Mouse (Mus musculus) forebrain, embryonic 10.5 days (tissue): ENCODE measurements around the gene Dcp1a. TPM values are rescaled to one million over a fixed set of nuclear protein-coding genes. Genes with fewer than 3 reads are reported as not detected.
A peak's percentile ranks its signal among the peaks of the same experiment; 100 is the strongest.
"Not testable (repeated sequence)": the region's sequence is repeated elsewhere in the genome, so short reads cannot be mapped to it uniquely, and the experiment has no call there.

ENCODE experiments used
- DNase-seq: peaks from one replicate; pipeline ENCODE4 v3.0.0-alpha.2; 2017; ENCODE audit warnings: low spot score; ENCODE audit errors: extremely low spot score
- H3K27ac ChIP-seq: fragments of 300-500 bp; sonication (generic); 2 replicates; pipeline ENCODE4 v1.5.1; 2016; ENCODE audit warnings: mild to moderate bottlenecking
- H3K27me3 ChIP-seq: fragments of 300-500 bp; sonication (generic); 2 replicates; pipeline ENCODE4 v1.6.1; 2016; ENCODE audit warnings: mild to moderate bottlenecking; ENCODE audit not compliant: poor library complexity, severe bottlenecking
- H3K36me3 ChIP-seq: fragments of 300-500 bp; sonication (generic); replicated peaks from 2 replicates; pipeline ENCODE4 v1.6.1; 2016; ENCODE audit warnings: mild to moderate bottlenecking, moderate library complexity
- H3K4me1 ChIP-seq: fragments of 300-500 bp; sonication (generic); 2 replicates; pipeline ENCODE4 v1.6.1; 2016
- H3K4me3 ChIP-seq: fragments of 300-500 bp; sonication (generic); 2 replicates; pipeline ENCODE4 v1.5.1; 2016; ENCODE audit warnings: mild to moderate bottlenecking, moderate library complexity
- H3K9me3 ChIP-seq: fragments of 300-500 bp; sonication (generic); 2 replicates; pipeline ENCODE4 v1.6.1; 2016; ENCODE audit warnings: mild to moderate bottlenecking, moderate library complexity
- WGBS: fragments of 180-500 bp; shearing (Covaris S2); methylation state at CpG from one replicate; pipeline ENCODE4 v1.1.7; 2016; 5-methylcytosine and 5-hydroxymethylcytosine counted together
- polyA plus RNA-seq: library from polyadenylated mRNA; unstranded; fragments of >200 nt; fragmentation: Nextera tagmentation; extraction: Ambion mirVana; gene quantifications from 2 replicates; pipeline ENCODE4 v1.2.1, GENCODE M21; 2016

Gene Dcp1a
- polyA plus RNA-seq, 1 experiment from 2014 or later, result 33.8 TPM

GRCm38 (mm10) chr14:30529454-30529853, 50.1 kb downstream of the Dcp1a start:
- Histone ChIP-seq H3K36me3 (peaks cover 47% of the 10 kb centered on the region), H3K4me1 (peaks cover 8% of the 10 kb centered on the region; the same call in 1 of the 2 replicates), H3K9me3 (no peaks in the 10 kb centered on the region; the same call in 1 of the 2 replicates), H3K27ac (no peak overlapping the region), H3K27me3 (no peaks in the 10 kb centered on the region), H3K4me3 (no peak overlapping the region)
- DNase-seq, result no peak
- WGBS, result 97% methylated on average over 12 of the region's 12 CpGs

- H3K4me1 ChIP-seq, result peaks cover 8% of the 10 kb centered on the region; the same call in 1 of the 2 replicates
- 80% methylated on average over 8 of the region's 8 CpGs for WGBS
- DNase-seq, result no peak
- H3K27me3 ChIP-seq, result no peaks in the 10 kb centered on the region
- no peaks in the 10 kb centered on the region; the same call in 1 of the 2 replicates for H3K9me3 ChIP-seq
- peaks cover 34% of the 10 kb centered on the region for H3K36me3 ChIP-seq
- no peak overlapping the region for H3K4me3 ChIP-seq
- no peak overlapping the region for H3K27ac ChIP-seq
Observed at GRCm38 (mm10) chr14:30530726-30531269, 51.5 kb downstream of the Dcp1a start.

- Histone ChIP-seq H3K4me3 (no peak overlapping the region), H3K36me3 (peaks cover 28% of the 10 kb centered on the region), H3K27ac (no peak overlapping the region), H3K4me1 (peaks cover 8% of the 10 kb centered on the region; the same call in 1 of the 2 replicates), H3K27me3 (no peaks in the 10 kb centered on the region), H3K9me3 (no peaks in the 10 kb centered on the region; the same call in 1 of the 2 replicates)
- WGBS, result 92% methylated on average over 5 of the region's 5 CpGs
- no peak for DNase-seq
Observed at GRCm38 (mm10) chr14:30531431-30531830, 52.1 kb downstream of the Dcp1a start.

- WGBS, result 95% methylated on average over 6 of the region's 6 CpGs
- Histone ChIP-seq H3K36me3 (peaks cover 23% of the 10 kb centered on the region), H3K27ac (no peak overlapping the region), H3K9me3 (no peaks in the 10 kb centered on the region; the same call in 1 of the 2 replicates), H3K4me1 (peaks cover 8% of the 10 kb centered on the region; the same call in 1 of the 2 replicates), H3K27me3 (no peaks in the 10 kb centered on the region), H3K4me3 (no peak overlapping the region)
- DNase-seq, result no peak
Observed at GRCm38 (mm10) chr14:30531896-30532295, 52.6 kb downstream of the Dcp1a start.

- Histone ChIP-seq H3K27ac (no peak overlapping the region), H3K4me1 (peaks cover 8% of the 10 kb centered on the region; the same call in 1 of the 2 replicates), H3K9me3 (no peaks in the 10 kb centered on the region), H3K27me3 (no peaks in the 10 kb centered on the region), H3K4me3 (no peak overlapping the region), H3K36me3 (peaks cover 5% of the 10 kb centered on the region)
- WGBS, result 85% methylated on average over 6 of the region's 6 CpGs
- no peak for DNase-seq
Observed at GRCm38 (mm10) chr14:30533780-30534450, 54.6 kb downstream of the Dcp1a start.

- H3K4me1 ChIP-seq, result peaks cover 5% of the 10 kb centered on the region; the same call in 1 of the 2 replicates
- no peak for DNase-seq
- no peaks in the 10 kb centered on the region for H3K27me3 ChIP-seq
- H3K36me3 ChIP-seq, result no peaks in the 10 kb centered on the region
- 74% methylated on average over 10 of the region's 10 CpGs for WGBS
- no peak overlapping the region for H3K27ac ChIP-seq
- H3K4me3 ChIP-seq, result no peak overlapping the region
- no peaks in the 10 kb centered on the region for H3K9me3 ChIP-seq
Observed at GRCm38 (mm10) chr14:30541541-30541940, 62.2 kb downstream of the Dcp1a start.

GRCm38 (mm10) chr14:30543331-30543730, 64.0 kb downstream of the Dcp1a start:
- H3K4me3 ChIP-seq, H3K36me3 ChIP-seq, H3K27me3 ChIP-seq, H3K9me3 ChIP-seq, DNase-seq, H3K27ac ChIP-seq: not testable (repeated sequence)
- WGBS, result 82% methylated on average over 5 of the region's 5 CpGs
- peaks cover 12% of the 10 kb centered on the region for H3K4me1 ChIP-seq

- peak; percentile 27 for DNase-seq
- Histone ChIP-seq H3K27me3 (no peaks in the 10 kb centered on the region), H3K36me3 (peaks cover 18% of the 10 kb centered on the region), H3K4me1 (peaks cover 48% of the 10 kb centered on the region), H3K27ac (peak within 1 kb of the TSS; percentile 97), H3K4me3 (peak within 1 kb of the TSS; percentile 87), H3K9me3 (no peaks in the 10 kb centered on the region)
- 23% methylated on average over 8 of the region's 8 CpGs for WGBS
Observed at GRCm38 (mm10) chr14:30548131-30548720, 68.9 kb downstream of the Dcp1a start, which contains the start of gene Tkt. Gene Tkt (plus strand): TSS chr14:30548359.

GRCm38 (mm10) chr14:30548965-30549776, 69.8 kb downstream of the Dcp1a start:
- H3K36me3 ChIP-seq, result peaks cover 27% of the 10 kb centered on the region
- peak overlapping the region; percentile 97 for H3K27ac ChIP-seq
- no peaks in the 10 kb centered on the region for H3K27me3 ChIP-seq
- H3K9me3 ChIP-seq, result no peaks in the 10 kb centered on the region
- under 1% methylated on average over 69 of the region's 69 CpGs for WGBS
- H3K4me1 ChIP-seq, result peaks cover 51% of the 10 kb centered on the region
- DNase-seq, result peak; percentile 93
- H3K4me3 ChIP-seq, result peak overlapping the region; percentile 87

GRCm38 (mm10) chr14:30549777-30550149, 70.4 kb downstream of the Dcp1a start:
- H3K36me3 ChIP-seq, result peaks cover 33% of the 10 kb centered on the region
- peak overlapping the region; percentile 87 for H3K4me3 ChIP-seq
- no peaks in the 10 kb centered on the region for H3K27me3 ChIP-seq
- WGBS, result under 1% methylated on average over 10 of the region's 10 CpGs
- peaks cover 51% of the 10 kb centered on the region for H3K4me1 ChIP-seq
- H3K9me3 ChIP-seq, result no peaks in the 10 kb centered on the region
- H3K27ac ChIP-seq, result peak overlapping the region; percentile 97
- DNase-seq, result no peak

GRCm38 (mm10) chr14:30550232-30551070, 71.1 kb downstream of the Dcp1a start:
- Histone ChIP-seq H3K36me3 (peaks cover 40% of the 10 kb centered on the region), H3K9me3 (no peaks in the 10 kb centered on the region), H3K4me1 (peaks cover 51% of the 10 kb centered on the region), H3K27ac (peak overlapping the region; percentile 97), H3K4me3 (peak overlapping the region; percentile 87), H3K27me3 (no peaks in the 10 kb centered on the region)
- WGBS, result 42% methylated on average over 8 of the region's 8 CpGs
- no peak for DNase-seq

- H3K27me3 ChIP-seq, result no peaks in the 10 kb centered on the region
- H3K4me3 ChIP-seq, result peak overlapping the region; percentile 87
- H3K4me1 ChIP-seq, result peaks cover 51% of the 10 kb centered on the region
- 82% methylated on average over 5 of the region's 5 CpGs for WGBS
- H3K9me3 ChIP-seq, result no peaks in the 10 kb centered on the region
- H3K27ac ChIP-seq, result 0 out of 2 replicates have a peak overlapping the region, but pooled peaks have one; percentile 35
- DNase-seq, result no peak
- H3K36me3 ChIP-seq, result peaks cover 51% of the 10 kb centered on the region
Observed at GRCm38 (mm10) chr14:30551509-30551908, 72.2 kb downstream of the Dcp1a start.
